Mouse (Mus musculus): ENCODE data around the gene Irx1.

Gene Irx1

GRCm38 (mm10) chr13:71963356-71964351, at the start of gene Irx1:
TSS of gene Irx1 (minus strand) at chr13:71963723.
- DNase-seq (ENCODE audit: low spot score in 2 of 2), result no peak

- no peak for DNase-seq (ENCODE audit: low spot score in 2 of 2)
Measured at GRCm38 (mm10) chr13:71979932-71980655, 16.6 kb upstream of the Irx1 start.

DNA sequence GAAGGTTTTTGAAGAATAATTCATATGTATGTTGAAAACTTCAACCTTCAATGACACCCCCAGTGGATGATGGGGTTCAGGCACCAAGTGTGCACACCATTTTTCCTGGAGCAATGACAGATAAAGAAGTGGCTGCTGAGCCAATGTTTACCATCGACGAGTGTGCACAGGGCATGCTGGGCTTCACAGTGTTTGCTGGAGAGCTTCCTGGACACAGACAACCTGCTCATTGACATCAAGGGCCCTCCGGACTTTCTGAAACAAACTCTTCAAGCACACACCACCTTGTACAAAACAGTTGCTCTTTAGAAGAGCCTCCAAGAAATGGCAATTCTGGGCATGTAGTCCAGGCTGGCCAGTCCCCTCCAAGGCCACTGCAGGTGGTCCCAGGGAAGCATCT, 12.2 kb upstream of the Irx1 start:
- DNase-seq (ENCODE audit: low spot score in 2 of 2), result no peak

DNA sequence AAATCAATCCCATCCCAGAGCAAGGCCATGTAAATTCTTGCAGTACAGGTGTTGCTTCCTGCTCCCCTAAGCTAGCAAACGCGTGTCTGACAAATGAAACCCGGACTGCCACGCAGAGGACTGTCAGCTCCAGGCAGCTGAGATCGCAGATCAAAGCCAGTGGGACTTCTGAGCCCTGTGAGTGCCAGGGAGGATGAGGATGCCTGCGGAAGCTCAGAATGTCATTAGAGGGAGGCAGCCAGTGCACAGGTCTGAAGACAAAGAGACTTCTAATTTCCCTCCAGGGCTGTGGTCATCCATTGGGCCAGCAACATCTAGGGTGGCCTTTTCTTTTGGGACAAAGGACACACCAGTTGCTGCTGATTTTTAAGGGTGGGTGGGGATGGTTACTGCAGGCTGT, 4.8 kb upstream of the Irx1 start:
- DNase-seq (ENCODE audit: low spot score in 2 of 2), result no peak

DNA sequence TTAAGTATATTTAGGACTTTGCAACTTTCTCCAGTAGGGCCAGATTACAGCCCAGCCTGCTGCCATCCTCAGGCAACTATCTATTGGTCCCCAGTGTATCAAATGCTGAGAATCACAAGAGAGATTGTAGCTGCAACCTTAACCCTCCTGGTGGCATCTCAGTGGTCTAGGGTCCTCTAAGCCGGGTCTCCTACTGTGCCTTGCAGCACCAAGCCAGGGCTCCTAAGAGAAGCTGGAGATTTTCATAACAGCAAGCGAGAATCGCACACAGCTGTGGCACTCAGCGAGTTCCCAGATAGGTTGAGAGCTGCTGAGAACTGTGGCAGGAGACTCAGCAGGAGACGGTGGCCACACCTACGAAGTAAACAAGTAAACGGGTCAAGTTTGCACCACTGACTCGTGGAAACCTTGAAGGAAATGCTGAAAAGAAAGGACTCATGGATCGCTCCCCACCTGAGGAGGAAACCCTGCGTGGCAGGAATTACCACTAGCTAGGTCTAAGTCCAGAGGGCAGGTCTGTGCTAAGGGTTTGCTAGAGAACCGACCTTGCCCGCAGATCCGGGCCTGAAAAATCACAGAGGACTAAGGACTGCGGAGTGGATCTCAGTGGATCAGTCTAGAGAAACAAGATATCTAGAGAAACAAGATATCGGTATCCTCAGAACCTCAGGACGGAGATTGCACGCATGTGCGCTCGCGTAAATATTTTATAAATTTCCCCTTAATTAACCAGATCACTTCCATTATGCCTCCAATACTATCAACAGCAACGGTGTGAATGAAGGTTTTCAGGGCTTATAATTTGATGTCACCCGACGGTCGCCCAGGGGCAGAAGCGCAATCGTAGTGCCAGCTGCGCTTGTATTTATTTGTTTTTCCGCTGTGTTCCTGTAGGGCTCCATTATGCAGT, 4.1 kb upstream of the Irx1 start:
- no peak for DNase-seq (ENCODE audit: low spot score in 2 of 2)

GRCm38 (mm10) chr13:71966631-71967030, 3.1 kb upstream of the Irx1 start:
- DNase-seq (ENCODE audit: low spot score in 2 of 2), result no peak

DNA sequence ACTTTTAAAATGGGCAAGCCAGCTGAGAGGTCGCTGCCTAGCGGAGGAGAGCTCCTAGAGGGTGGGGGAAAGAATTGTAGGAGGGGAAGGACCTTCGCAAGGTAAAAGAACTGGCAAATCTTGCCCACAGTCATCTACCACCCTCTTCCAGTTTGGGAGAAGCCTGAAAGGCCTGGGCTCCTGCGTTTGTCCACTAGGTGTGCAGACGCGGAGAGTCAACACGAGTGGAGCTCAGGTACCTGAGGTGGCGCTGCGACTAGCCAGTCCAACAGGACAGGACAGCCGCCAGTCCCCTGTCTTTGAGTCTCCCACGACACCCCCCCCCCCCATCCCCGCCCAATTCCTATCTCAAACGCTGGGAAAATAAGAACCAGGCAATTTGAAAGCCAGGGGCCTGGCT, 843 bp upstream of the Irx1 start:
- no peak for DNase-seq (ENCODE audit: low spot score in 2 of 2)

GRCm38 (mm10) chr13:71962661-71963355, 715 bp downstream of the Irx1 start:
- DNase-seq (ENCODE audit: low spot score in 2 of 2), result no peak

DNA sequence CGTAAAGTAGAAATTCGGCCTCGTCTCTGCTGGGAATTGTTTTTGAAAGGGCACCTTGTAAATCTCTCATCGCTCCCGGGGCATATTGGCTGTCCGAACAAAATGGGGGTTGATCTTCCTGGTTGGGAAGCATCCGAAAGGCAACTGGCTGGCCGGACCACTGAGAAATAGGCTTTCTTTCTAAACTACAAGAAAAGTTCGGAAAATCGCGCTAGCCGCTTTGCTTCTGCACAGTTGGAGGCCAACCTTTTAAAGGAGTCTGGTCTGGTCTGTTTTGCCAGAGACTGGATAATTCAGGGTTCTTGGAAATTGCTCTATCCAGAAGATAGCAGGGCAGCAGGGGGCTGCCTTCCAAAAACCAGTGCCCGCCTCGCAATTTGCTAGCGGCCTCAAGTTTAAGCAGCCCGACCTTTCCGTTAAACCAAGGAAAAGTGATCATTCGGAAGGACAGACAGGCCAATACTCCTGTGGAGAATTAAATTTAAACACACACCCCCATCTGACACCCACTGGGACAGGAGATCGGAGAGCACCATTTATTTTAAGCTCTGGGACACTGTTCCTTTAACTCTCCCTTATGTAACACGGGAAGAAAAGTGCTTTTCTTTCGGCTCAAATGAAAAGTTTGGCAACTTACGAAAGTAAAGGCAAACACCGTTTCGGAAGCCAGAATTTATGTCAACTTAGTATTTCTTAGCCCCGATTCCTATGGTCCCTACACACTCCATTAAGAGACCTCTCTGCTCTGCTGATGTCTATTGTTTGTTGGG, 1.4 kb downstream of the Irx1 start:
- no peak for DNase-seq (ENCODE audit: low spot score in 2 of 2)

DNA sequence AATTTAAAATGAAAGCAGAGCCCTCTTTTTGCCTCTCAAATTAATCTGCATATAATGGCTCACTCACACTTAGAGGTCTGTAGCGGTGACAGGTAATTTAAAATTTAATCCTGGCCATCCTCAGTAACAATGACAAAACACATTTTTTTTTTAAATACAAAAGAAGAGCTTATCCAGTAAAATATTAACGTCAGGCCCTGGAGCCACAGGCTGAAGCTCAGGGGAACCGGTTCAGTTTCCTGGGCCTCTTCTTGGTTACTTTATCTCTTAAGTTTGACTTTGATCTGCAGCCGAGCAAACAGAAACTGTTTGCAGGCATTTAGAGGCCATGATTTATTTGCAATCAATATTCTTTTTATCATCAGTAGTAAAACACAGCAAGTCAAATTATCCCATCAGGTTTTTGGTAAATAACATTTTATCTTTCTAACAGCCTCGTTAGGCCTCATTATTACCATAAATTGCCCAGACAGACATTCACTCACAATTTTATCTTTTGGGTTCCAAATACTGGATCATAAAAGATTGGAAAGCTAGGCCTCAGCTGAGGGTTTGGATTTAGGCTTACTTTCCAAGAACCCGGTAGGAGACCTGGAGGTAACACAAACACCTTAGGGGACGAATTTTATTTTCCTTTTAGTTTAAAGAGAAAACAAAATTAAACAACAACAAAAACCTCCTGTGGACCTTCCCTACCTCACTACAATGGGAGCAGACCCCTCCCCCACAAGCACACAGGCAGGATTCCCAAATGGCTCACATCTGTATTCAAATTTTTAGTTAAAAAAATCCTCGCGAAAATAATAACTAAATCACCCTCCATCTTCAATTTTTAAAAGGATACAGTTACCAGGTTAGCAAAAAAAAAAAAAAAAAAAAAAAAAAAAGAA, 2.4 kb downstream of the Irx1 start:
- DNase-seq (ENCODE audit: low spot score in 2 of 2), result no peak

DNA sequence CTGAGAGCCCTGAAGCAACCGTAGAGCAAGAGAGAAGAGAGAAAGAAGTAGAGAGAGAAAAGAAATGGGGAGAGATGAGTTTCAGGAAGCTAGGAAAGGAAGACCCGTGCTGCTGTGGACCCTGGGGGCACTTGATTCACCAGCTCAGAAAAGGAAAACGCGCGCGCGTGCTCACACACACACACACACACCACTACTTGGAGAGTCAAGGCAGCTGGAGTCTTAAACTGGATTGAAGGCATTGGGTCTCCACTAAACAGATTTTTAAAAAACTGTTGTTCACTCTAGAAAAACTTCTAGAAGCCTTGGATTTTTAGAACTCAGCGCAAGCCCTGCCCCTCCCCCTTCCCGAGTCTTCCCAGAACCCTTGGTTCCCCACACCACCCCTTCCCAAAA, 3.2 kb downstream of the Irx1 start:
- DNase-seq (ENCODE audit: low spot score in 2 of 2), result no peak

DNA sequence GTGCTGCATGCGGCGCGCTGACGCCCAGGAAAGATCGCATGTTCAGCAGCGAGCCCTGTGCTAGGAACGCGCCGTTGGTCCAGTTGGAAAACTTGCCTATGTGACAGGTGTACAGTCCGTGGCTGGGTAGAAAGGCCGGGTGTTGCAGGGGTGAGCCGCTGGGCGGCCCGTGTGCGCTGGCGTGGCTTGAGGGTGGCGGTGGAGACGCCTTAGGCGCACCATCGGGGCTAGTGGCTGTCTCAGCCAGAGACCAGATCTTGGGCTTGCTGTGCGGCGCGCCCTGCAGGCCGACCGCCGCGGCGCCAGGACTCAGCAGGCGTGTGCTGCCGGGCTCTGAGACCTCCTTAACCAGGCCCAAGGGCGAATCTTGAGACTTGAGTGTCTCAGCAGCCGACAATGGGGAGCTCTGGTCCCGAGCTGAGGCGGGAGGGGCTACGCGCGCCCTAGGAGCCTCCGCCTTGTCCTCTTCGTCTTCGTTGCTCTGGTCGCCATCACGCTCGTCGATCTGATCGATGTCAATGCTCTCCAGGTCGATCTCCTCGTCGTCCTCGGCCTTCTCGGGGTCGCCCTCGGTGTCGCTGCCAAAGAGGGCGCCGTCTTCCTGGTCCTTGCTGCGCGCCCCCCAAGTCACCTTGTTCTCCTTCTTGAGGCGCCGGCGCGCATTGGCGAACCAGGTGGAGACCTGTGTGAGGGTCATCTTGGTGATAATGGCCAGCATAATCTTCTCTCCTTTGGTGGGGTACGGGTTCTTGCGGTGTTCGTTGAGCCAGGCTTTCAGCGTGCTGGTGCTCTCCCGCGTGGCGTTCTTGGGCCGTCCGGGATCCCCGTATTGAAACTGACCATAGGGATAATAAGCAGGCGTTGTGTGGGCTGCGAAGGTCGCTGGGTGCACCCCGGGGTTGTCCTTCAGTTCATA, 3.9 kb downstream of the Irx1 start:
- DNase-seq (ENCODE audit: low spot score in 2 of 2), result no peak

DNA sequence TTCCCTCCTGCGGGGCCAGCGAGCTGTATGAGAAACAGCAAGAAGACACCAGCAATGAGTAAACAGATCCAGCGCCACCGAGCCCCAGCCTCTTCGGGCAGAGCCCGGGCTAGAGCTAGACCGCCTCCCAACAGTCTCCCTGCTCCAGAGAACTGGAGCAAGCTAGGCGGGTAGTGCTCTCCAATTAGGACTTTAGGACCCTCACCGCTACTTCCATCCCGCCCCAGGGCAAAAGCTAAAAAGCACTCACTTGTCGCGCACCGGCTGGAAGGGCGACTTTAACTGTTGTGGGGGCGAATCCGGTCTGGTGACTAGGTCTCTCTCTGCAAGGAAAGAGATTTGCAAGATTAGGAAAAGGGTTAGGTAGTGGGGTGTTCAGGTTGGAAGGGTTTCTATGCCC, 4.9 kb downstream of the Irx1 start:
- DNase-seq (ENCODE audit: low spot score in 2 of 2), result no peak

DNA sequence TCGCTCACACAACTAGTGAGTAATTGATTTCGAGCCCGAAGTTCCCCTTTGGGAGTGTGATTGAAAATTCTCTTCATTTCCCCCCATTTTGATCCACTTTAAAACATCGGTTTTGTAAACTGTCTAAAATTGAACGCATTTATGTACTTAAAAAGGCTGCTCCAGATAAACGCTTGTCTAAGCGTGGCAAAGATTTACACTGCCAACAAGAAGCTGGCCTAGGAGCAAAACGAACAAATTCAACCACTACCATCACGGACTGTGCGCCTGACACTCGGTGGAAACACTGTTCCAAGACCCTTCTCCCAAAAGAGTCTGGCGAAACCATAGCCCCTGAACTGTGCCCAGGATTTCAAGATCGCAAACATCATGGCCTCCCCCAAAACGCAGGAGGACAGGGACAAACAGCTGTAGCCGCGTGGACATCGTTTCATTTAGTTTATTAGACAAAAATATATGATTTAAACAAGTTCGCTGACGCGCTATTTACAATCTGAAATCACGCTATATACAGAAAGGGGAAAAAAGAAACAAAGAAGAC, 5.6 kb downstream of the Irx1 start:
- DNase-seq (ENCODE audit: low spot score in 2 of 2), result no peak

- DNase-seq (ENCODE audit: low spot score in 2 of 2), result no peak
Measured at GRCm38 (mm10) chr13:71957147-71957546, 6.4 kb downstream of the Irx1 start.

- DNase-seq (ENCODE audit: low spot score in 2 of 2), result no peak
Measured at GRCm38 (mm10) chr13:71956481-71956880, 7.0 kb downstream of the Irx1 start.

GRCm38 (mm10) chr13:71951966-71952365, 11.6 kb downstream of the Irx1 start:
- DNase-seq (ENCODE audit: low spot score in 2 of 2), result no peak

DNA sequence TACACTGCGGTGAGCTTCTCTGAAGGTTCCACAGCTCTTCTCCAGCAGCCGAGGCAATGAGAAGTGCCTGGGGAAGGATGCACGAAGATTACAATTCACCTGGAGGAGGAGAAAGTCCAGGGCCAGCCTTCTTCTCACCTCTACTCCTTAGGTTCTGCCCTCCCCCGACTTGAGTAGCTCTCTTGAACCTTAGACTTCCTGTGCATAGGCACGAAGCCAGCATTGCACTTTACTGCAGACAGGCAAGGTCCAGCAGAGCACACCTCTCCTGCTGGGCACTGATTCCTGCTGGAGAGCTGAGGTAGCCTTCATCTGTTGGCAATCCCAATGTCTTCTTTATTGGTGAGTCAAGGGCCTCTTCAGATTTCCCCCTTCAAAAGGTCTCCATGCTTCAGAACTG, 13.7 kb downstream of the Irx1 start:
- DNase-seq (ENCODE audit: low spot score in 2 of 2), result no peak

All from spleen, postnatal 10 days (tissue).